Mouse (Mus musculus) spleen, postnatal 14 days (tissue): ENCODE results near the gene Ech1.

ENCODE experiments used
- DNase-seq, 2 experiments: peaks; one replicate each; pipeline ENCODE4 v3.0.0; 2021 to 2022; ENCODE audit warnings: low spot score in 2 of 2

The Ech1 gene

GRCm38 (mm10) chr7:28818861-28819452 is 6.1 kb upstream of the Ech1 start:
- DNase-seq: no peak

- DNase-seq: no peak
Measured at GRCm38 (mm10) chr7:28819571-28819970, 5.4 kb upstream of the Ech1 start.

- no peak for DNase-seq
Measured at GRCm38 (mm10) chr7:28820358-28821260, 4.4 kb upstream of the Ech1 start.

- DNase-seq: no peak
Measured at GRCm38 (mm10) chr7:28821261-28821831, 3.7 kb upstream of the Ech1 start.

GRCm38 (mm10) chr7:28822556-28822955 is 2.5 kb upstream of the Ech1 start:
- no peak for DNase-seq

GRCm38 (mm10) chr7:28822993-28823903 is 1.8 kb upstream of the Ech1 start:
- DNase-seq: no peak

GRCm38 (mm10) chr7:28823932-28824331 is 1.1 kb upstream of the Ech1 start:
- no peak for DNase-seq

- DNase-seq: no peak
Measured at GRCm38 (mm10) chr7:28825686-28826401, 827 bp downstream of the Ech1 start.

GRCm38 (mm10) chr7:28826402-28826772 is 1.4 kb downstream of the Ech1 start:
- no peak for DNase-seq

- no peak for DNase-seq
Measured at GRCm38 (mm10) chr7:28827338-28827737, 2.3 kb downstream of the Ech1 start.

- no peak for DNase-seq
Measured at GRCm38 (mm10) chr7:28829821-28830220, 4.8 kb downstream of the Ech1 start.

- DNase-seq: no peak
Measured at GRCm38 (mm10) chr7:28830981-28831380, 6.0 kb downstream of the Ech1 start.

GRCm38 (mm10) chr7:28831411-28832125 is 6.6 kb downstream of the Ech1 start:
- DNase-seq: no peak

GRCm38 (mm10) chr7:28832137-28832536 is 7.1 kb downstream of the Ech1 start:
- no peak for DNase-seq

- DNase-seq: no peak
Measured at GRCm38 (mm10) chr7:28833723-28834347, 8.8 kb downstream of the Ech1 start, which contains the start of gene Lgals4. Gene Lgals4 (plus strand): TSS chr7:28833854.

GRCm38 (mm10) chr7:28836936-28837335 is 11.9 kb downstream of the Ech1 start:
- DNase-seq: no peak

GRCm38 (mm10) chr7:28838331-28838730 is 13.3 kb downstream of the Ech1 start:
- DNase-seq: no peak

GRCm38 (mm10) chr7:28847273-28847672 is 22.3 kb downstream of the Ech1 start:
- DNase-seq: no peak

- no peak for DNase-seq
Measured at GRCm38 (mm10) chr7:28849700-28850236, 24.8 kb downstream of the Ech1 start.

GRCm38 (mm10) chr7:28850642-28851041 is 25.6 kb downstream of the Ech1 start:
- DNase-seq: no peak
